Mouse (Mus musculus): ENCODE results near the gene Actg2.

- TF ChIP-seq CTCF (IDR thresholded peaks at IDR 0.05; ENCODE audit: extremely low read depth, insufficient read depth, insufficient read length, insufficient replicate concordance) (peak; percentile 65; the same call in 1 of the 2 replicates), POLR2A (IDR thresholded peaks at IDR 0.05; ENCODE audit: low read depth, low read length) (no peak)
Observed at GRCm38 (mm10) chr6:83512495-83512894, 23.6 kb downstream of the Actg2 start.
